Mouse (Mus musculus): ENCODE measurements at regions not wholly inside any gene's neighbourhood (a gene's known extent, or its start where the extent isn't known, plus 50 kb on each side); places are given as distances from the start of the nearest gene placed in this dataset.

DNA sequence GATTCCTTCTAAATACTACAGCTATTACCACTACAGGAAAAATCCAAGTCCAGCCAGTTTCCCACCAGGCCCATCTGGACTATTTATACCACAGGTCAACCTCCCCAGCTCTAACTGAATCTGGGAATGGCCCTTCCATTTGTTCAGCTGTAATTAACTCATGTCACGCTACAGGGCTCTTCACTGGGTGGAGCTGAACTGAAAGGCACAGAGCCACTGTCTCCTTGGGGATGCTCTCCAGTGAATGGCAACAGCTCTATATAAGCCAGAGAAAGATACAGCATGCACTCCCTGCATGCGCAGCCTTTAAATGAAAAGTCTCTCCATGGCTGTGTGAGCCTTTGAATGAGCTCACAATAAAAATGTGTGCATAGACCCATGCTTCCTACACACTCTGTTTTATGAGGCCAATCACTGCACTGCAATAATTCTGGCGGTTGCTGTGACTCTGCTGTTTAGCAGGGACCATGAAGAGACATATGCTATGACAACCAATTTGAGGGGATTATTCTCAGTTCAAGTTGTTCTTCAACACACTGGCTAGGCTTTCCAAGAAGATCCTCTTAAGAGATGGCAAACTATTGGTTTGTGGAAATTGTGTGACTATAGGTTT is 376.3 kb upstream of the Kif18a start:
- Histone ChIP-seq H3K9me3 (ENCODE audit: control insufficient read depth, low read length) (no peaks in the 10 kb centered on the region), H3K9ac (ENCODE audit: low read length) (no peak overlapping the region), H3K4me2 (replicated peaks; ENCODE audit: low read depth) (no peak overlapping the region), H3K36me3 (ENCODE audit: control insufficient read depth, insufficient read depth, low read length) (no peaks in the 10 kb centered on the region), H3K27me3 (ENCODE audit: control insufficient read depth, insufficient read depth, low read length) (no peaks in the 10 kb centered on the region), H3K27ac (replicated peaks) (no peak overlapping the region), H3K4me3 (ENCODE audit: low read depth, low read length) (no peak overlapping the region), H3K4me1 (replicated peaks; ENCODE audit: control insufficient read depth, insufficient read depth) (no peaks in the 10 kb centered on the region)
- no peak for DNase-seq (ENCODE audit: low spot score)
- 83% methylated on average over 3 of the region's 3 CpGs for WGBS
- no peak for ATAC-seq (ENCODE audit: low FRiP score, low TSS enrichment)
- no peak for TF ChIP-seq CTCF (IDR thresholded peaks at IDR 0.05; ENCODE audit: low read depth)
- no peak for TF ChIP-seq EP300 (optimal IDR thresholded peaks at IDR 0.05)

DNA sequence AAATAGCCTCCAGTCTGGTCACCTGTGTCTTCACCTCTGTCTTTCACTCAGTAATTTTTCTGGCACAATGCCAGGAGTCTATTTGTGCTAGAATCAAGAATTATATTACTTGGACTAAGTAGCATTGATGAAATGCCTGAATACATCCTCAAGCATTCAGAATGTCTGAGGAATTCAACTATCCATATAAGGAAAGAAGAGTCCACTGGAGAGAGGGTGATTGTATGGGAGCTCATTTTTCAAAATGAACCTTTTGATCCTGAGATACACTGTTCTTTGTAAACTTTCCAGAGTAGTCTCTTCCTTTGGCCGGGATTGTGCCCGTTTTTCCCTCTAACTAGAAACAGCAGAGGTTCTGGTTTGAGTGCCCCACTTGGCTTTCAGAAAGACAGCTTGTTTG is 367.0 kb upstream of the Kif18a start:
- H3K27ac ChIP-seq (replicated peaks), result no peak overlapping the region
- ATAC-seq (ENCODE audit: low FRiP score, low TSS enrichment), result no peak

DNA sequence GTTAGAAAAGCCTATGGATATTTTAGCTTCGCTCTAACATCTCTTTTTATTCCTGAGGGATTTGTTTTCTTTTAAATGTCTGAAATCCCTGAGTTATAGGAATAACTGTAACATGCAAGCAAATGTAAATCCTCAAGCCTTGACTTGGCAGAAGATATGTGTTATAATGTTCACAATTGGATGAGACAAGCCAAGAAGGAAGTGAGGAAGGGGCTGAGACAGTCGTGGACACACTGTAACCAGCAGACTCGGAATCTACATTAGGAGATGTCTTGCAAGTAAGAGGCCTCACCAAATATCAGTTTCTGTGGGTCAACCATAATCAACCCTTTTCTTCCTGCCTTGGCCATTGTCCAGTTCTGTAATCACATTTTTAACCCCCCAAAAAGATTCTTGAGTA is 366.6 kb upstream of the Kif18a start:
- Histone ChIP-seq H3K4me2 (replicated peaks; ENCODE audit: low read depth) (no peak overlapping the region), H3K9ac (ENCODE audit: low read length) (no peak overlapping the region), H3K4me1 (replicated peaks; ENCODE audit: control insufficient read depth, insufficient read depth) (no peaks in the 10 kb centered on the region), H3K4me3 (ENCODE audit: low read depth, low read length) (no peak overlapping the region), H3K27me3 (ENCODE audit: control insufficient read depth, insufficient read depth, low read length) (no peaks in the 10 kb centered on the region), H3K27ac (replicated peaks) (no peak overlapping the region), H3K9me3 (ENCODE audit: control insufficient read depth, low read length) (no peaks in the 10 kb centered on the region), H3K36me3 (ENCODE audit: control insufficient read depth, insufficient read depth, low read length) (no peaks in the 10 kb centered on the region)
- whole genome bisulfite sequencing, result 38% methylated on average over 3 of the region's 3 CpGs
- ATAC-seq (ENCODE audit: low FRiP score, low TSS enrichment) (no peak), DNase-seq (ENCODE audit: low spot score) (no peak)
- no peak for TF ChIP-seq CTCF (IDR thresholded peaks at IDR 0.05; ENCODE audit: low read depth)
- no peak for TF ChIP-seq EP300 (optimal IDR thresholded peaks at IDR 0.05)

More for the DNA sequence above, 367.0 kb upstream of the Kif18a start:
- Histone ChIP-seq H3K27me3 (ENCODE audit: control insufficient read depth, insufficient read depth, low read length) (no peaks in the 10 kb centered on the region), H3K4me2 (replicated peaks; ENCODE audit: low read depth) (no peak overlapping the region), H3K9ac (ENCODE audit: low read length) (no peak overlapping the region), H3K9me3 (ENCODE audit: control insufficient read depth, low read length) (no peaks in the 10 kb centered on the region), H3K4me3 (ENCODE audit: low read depth, low read length) (no peak overlapping the region), H3K36me3 (ENCODE audit: control insufficient read depth, insufficient read depth, low read length) (no peaks in the 10 kb centered on the region), H3K4me1 (replicated peaks; ENCODE audit: control insufficient read depth, insufficient read depth) (no peaks in the 10 kb centered on the region)
- TF ChIP-seq CTCF (IDR thresholded peaks at IDR 0.05; ENCODE audit: low read depth) (no peak), EP300 (optimal IDR thresholded peaks at IDR 0.05) (no peak)
- no peak for DNase-seq (ENCODE audit: low spot score)
- 30% methylated on average over 2 of the region's 2 CpGs for WGBS

DNA sequence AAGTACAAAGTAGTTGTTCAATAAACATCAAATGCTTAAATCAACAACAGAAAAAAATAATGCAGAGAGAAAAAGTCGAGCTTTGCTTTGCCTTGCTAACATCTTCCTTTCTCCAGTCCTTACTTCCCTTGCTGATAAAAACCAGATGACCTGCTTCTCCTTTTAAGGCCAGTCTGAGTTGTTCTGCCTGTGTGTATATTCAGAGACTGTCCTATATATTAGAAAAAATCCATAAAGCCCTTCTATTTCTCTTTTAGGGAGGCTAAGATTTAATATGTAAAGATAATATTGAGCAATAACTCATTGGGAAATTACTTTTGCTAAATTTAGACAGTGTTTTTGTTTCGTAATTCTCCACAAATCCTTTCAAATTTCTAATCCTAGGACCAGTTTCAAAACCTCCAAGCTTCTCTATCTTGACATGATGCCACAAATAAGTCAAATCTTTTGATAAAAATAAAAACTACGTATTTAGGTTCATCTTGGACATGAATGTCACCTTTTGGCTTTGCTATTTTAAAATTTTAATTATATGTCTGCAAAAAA is 361.0 kb upstream of the Kif18a start:
- Histone ChIP-seq H3K36me3 (ENCODE audit: control insufficient read depth, insufficient read depth, low read length) (no peaks in the 10 kb centered on the region), H3K27ac (replicated peaks) (no peak overlapping the region), H3K4me3 (ENCODE audit: low read depth, low read length) (no peak overlapping the region), H3K4me2 (replicated peaks; ENCODE audit: low read depth) (no peak overlapping the region), H3K9me3 (ENCODE audit: control insufficient read depth, low read length) (no peaks in the 10 kb centered on the region), H3K4me1 (replicated peaks; ENCODE audit: control insufficient read depth, insufficient read depth) (no peaks in the 10 kb centered on the region), H3K27me3 (ENCODE audit: control insufficient read depth, insufficient read depth, low read length) (no peaks in the 10 kb centered on the region), H3K9ac (ENCODE audit: low read length) (no peak overlapping the region)
- ATAC-seq (ENCODE audit: low FRiP score, low TSS enrichment) (no peak), DNase-seq (ENCODE audit: low spot score) (no peak)
- no peak for TF ChIP-seq EP300 (optimal IDR thresholded peaks at IDR 0.05)
- no peak for TF ChIP-seq CTCF (IDR thresholded peaks at IDR 0.05; ENCODE audit: low read depth)
- 34% methylated on average over 3 of the region's 3 CpGs for WGBS

DNA sequence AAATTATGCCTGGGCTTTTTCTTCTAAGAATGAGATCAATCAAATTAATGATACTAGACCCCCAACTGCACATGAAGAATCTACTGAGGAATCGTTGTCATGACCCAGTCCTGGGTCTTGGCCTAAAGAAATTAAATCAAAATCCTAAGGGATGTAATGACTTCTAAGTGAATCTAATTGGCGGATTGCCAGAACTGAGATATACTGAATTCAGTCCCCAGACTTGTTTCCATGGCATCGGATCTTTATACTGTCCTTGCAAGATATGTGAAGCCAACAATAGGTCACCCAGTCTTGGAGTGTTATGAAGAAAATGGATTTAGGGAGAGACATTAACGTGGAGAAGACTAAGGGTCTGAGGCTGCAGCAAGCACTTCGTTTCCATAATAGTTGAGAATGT is 360.4 kb upstream of the Kif18a start:
- Histone ChIP-seq H3K9ac (ENCODE audit: low read length) (no peak overlapping the region), H3K27me3 (ENCODE audit: control insufficient read depth, insufficient read depth, low read length) (no peaks in the 10 kb centered on the region), H3K9me3 (ENCODE audit: control insufficient read depth, low read length) (no peaks in the 10 kb centered on the region), H3K4me3 (ENCODE audit: low read depth, low read length) (no peak overlapping the region), H3K4me2 (replicated peaks; ENCODE audit: low read depth) (no peak overlapping the region), H3K36me3 (ENCODE audit: control insufficient read depth, insufficient read depth, low read length) (no peaks in the 10 kb centered on the region), H3K4me1 (replicated peaks; ENCODE audit: control insufficient read depth, insufficient read depth) (no peaks in the 10 kb centered on the region), H3K27ac (replicated peaks) (no peak overlapping the region)
- 57% methylated on average over 5 of the region's 5 CpGs for WGBS
- TF ChIP-seq CTCF (IDR thresholded peaks at IDR 0.05; ENCODE audit: low read depth) (no peak), EP300 (optimal IDR thresholded peaks at IDR 0.05) (no peak)
- ATAC-seq (ENCODE audit: low FRiP score, low TSS enrichment) (no peak), DNase-seq (ENCODE audit: low spot score) (no peak)

DNA sequence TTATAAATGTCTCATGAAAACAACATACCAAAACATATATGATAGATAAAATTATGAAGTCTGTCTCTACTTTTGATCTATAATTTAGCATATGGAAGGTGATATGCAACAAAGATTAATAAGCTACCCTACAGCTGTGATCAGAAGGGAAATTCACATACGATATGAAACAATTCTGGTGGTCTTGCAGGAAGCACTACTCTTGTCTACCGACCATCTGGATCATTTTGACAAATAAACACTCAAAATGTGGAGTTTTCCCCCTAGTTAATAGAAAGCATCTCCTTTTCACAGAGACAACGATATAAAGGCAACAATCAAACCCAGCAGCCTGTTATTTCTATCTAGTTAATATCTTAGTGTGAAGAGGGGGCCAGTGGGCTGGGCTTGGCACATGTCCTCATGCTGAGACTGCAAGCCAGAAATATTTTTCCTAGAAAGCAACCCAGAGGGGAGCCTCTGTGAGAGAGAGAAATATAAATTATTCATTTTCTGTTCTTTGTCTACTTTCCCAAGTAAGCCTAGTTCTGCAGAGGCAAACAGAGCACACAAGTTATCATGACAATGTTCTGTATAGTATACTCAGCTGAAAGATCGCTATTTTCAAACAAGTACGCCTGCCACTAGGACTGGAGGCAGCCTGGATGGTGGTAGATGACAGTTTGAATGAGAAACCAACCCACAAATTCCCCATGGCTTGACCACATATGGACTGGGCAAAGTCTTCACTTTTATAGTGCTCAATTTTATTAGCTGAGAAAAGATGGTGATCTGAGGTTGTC is 344.4 kb upstream of the Kif18a start:
- no peaks in the 10 kb centered on the region for H3K4me1 ChIP-seq (replicated peaks; ENCODE audit: control insufficient read depth, insufficient read depth)
- H3K4me2 ChIP-seq (replicated peaks; ENCODE audit: low read depth), result no peak overlapping the region
- no peaks in the 10 kb centered on the region for H3K9me3 ChIP-seq (ENCODE audit: control insufficient read depth, low read length)
- H3K27me3 ChIP-seq (ENCODE audit: control insufficient read depth, insufficient read depth, low read length), result no peaks in the 10 kb centered on the region
- DNase-seq (ENCODE audit: low spot score) (no peak), ATAC-seq (ENCODE audit: low FRiP score, low TSS enrichment) (no peak)
- H3K9ac ChIP-seq (ENCODE audit: low read length), result no peak overlapping the region
- H3K27ac ChIP-seq (replicated peaks), result no peak overlapping the region
- H3K36me3 ChIP-seq (ENCODE audit: control insufficient read depth, insufficient read depth, low read length), result no peaks in the 10 kb centered on the region
- 46% methylated on average over 5 of the region's 5 CpGs for WGBS
- TF ChIP-seq CTCF (IDR thresholded peaks at IDR 0.05; ENCODE audit: low read depth) (no peak), EP300 (optimal IDR thresholded peaks at IDR 0.05) (no peak)
- H3K4me3 ChIP-seq (ENCODE audit: low read depth, low read length), result no peak overlapping the region

Data from stomach, postnatal 0 days (tissue).